Mouse (Mus musculus) naive thymus-derived CD4-positive, alpha-beta T cell, adult 2 months (primary cell): ENCODE data around the gene Trmt112.

Experiments used
- DNase-seq: peaks from one replicate; pipeline ENCODE4 v3.0.0-alpha.2; 2011; ENCODE audit warnings: low read depth

The Trmt112 gene

DNA sequence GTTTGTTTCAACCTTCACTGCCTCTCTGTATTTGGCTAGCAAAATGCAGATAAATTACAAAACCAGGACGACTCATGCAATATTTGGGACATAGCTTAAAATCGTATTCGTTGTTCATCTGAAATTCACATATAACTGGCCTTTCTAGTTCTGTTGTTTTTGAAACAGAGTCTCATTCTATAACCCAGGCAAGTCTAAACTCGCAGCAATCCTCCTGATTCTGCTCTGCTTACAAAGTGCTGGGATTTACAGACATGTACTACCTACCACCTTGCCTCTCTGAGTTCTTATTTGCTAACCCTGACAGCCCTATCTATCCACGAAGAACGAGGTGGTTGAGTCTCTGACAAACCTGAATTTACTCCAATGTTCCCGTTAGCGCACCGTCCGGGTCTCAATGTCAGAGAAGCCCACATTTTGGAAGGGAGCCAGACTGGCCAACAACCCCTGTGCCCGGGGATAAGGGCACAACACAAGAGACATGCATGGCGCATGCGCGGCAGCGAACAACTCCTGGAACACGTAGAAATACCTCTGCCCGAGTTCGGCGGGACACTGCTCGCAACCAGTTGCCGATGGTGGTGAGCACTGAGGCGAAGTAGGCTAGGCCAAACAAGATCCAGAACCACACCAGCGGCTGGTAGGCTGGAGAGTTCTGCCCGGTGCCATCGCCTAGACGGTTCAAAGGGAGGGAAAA, 17.2 kb downstream of the Trmt112 start:
- DNase-seq: peak; percentile 64

DNA sequence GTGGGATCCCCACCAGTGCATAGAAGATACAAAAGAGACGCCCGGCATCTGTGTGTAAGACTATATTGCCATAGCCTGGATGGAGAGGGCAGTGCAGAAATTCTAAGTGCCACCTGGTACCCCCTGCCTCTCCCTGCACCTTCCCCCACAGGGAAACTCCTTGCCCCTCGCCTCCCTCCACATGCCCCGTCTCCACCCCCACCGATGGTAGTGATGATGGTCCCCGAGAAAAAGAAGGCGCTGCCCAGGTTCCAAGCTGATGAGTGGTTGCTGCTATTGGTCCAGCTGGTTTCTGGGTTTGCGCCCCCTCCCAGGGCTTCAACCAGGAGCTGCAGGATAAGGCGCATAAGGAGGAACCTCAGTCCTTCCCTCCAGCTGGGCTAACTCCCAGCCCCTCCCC, 18.6 kb downstream of the Trmt112 start:
- no peak for DNase-seq

- DNase-seq: no peak
These were observed 21.5 kb downstream of the Trmt112 start for GRCm38 (mm10) chr19:6931002-6931401.

- no peak for DNase-seq
These were observed 22.5 kb downstream of the Trmt112 start for GRCm38 (mm10) chr19:6932018-6932417.

DNA sequence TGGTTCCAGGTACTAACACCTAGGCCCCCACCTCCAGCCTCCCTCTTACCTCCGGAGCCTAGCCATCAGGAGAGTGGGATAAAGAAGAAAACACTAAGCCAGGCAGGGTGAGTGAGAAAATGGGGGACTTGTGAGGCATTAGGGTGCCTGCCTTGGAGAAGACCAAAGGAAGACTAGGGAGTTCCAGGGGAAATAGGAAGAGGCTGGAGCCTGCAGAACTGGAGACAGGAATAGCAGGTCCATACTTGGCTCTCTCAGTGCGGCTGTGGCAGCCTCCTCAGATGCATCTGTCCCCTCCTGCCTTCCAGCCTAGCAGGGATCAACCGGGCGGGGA, 23.6 kb downstream of the Trmt112 start:
- no peak for DNase-seq

DNA sequence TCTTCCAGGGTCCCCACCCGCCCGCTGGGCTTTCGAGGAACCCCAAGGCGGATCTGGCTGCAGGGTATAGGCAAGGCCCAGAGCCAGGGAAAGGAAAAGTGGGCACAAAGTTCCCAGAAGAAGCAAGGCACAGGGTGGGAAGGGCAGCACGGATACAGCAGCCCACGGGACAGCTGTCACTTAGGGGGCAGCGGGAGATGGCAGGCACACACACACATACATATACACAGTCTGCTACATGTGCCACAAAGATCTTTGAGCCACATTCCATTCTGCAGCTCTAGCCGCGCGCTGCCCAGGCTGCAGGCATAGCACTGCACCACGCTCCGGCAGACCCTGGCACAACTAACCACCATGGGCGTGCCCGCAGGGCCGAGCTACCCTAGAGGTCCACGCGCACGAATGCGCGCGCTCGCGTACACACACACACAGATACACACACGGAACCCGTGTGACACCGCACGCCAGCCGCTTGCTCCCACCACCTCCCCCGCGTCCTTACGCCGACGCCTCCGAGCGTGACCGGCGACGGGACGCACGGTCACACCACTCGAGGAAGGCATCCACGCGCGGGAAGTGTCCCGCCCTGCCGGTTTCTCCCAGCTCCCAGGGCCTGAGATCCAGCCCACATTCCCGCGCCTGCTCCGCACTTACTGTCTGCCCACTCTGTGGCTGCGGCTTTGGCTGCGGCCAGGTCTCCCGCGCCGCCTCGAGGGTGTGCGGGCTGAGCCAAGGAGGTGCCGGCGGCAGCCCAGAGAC, 24.1 kb downstream of the Trmt112 start:
- no peak for DNase-seq

- no peak for DNase-seq
These were observed 24.9 kb downstream of the Trmt112 start, which contains the start of gene Kcnk4 for GRCm38 (mm10) chr19:6934195-6934977. TSS of gene Kcnk4 (minus strand) at chr19:6934515.

DNA sequence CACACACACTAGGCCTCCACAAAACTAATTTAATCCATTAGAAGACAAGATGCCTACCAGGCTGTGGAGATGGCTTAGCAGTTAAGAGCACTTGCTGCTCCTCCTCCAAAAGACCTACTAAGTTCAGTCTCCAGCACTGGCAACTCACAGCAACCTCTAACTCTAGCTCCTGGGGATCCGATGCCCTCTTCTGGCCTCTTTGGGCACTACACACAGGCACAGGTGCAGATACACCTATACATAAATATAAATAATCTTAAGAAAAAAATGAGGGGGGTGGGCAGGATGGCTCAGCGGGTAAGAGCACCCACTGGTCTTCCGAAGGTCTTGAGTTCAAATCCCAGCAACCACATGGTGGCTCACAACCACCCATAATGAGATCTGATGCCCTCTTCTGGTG, 26.8 kb downstream of the Trmt112 start:
- peak; percentile 58 for DNase-seq

- no peak for DNase-seq
These were observed 28.3 kb downstream of the Trmt112 start for GRCm38 (mm10) chr19:6937541-6938465.

- no peak for DNase-seq
These were observed 29.9 kb downstream of the Trmt112 start for GRCm38 (mm10) chr19:6939106-6940002.

GRCm38 (mm10) chr19:6940396-6941351, 31.2 kb downstream of the Trmt112 start:
- DNase-seq: no peak

DNA sequence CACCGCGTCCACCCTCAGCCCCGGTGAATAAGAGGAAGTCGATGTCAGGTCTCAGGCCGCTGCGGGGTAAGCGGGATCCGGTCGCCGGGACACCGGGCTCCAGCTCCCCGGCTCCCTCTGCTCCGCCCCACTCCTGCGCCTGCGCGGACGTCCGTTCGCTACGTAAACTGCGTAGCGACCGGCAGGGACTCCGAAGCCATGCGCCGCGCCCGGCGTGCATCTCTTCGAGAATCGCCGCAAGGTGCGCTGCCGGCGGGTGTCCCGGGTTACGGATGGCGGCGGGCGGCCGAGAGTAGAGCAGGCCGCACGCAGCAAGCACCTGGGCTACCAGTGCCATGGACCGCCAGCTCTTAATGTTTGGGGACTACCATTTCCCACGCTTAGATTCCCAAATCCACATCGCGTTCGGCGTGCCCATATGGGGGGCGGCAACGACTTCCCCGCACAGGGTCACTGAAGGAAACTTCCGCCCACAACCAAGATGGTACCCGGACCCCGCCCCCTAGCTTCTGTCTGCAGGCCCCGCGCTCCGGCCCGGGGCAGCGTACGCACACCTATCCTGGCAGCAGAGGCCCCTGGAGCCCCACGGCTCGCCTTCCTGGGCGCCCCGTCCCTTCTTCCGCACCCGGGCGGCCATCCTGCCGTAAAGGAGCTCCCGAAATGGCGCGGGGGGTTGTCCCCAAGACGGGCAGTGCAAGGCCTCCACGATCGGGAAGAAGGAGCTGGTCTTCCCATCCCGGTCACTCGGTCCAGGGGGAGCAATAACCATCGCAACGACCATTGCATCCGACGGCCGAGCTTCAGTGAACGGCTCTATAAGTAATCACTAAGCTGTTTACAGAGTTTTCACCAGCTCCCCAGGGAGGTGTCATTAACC, 32.1 kb downstream of the Trmt112 start, which contains the start of gene Bad:
Bad (plus strand) TSS at position 490 of the 877 bp plus-strand sequence.
- DNase-seq: peak; percentile 97

GRCm38 (mm10) chr19:6942249-6942691, 32.8 kb downstream of the Trmt112 start, which contains the start of gene Gpr137:
TSS of gene Gpr137 (minus strand) at chr19:6942480.
- peak; percentile 90 for DNase-seq

GRCm38 (mm10) chr19:6942764-6943163, 33.3 kb downstream of the Trmt112 start:
- DNase-seq: no peak

- DNase-seq: no peak
These were observed 34.2 kb downstream of the Trmt112 start for GRCm38 (mm10) chr19:6943709-6944108.

DNA sequence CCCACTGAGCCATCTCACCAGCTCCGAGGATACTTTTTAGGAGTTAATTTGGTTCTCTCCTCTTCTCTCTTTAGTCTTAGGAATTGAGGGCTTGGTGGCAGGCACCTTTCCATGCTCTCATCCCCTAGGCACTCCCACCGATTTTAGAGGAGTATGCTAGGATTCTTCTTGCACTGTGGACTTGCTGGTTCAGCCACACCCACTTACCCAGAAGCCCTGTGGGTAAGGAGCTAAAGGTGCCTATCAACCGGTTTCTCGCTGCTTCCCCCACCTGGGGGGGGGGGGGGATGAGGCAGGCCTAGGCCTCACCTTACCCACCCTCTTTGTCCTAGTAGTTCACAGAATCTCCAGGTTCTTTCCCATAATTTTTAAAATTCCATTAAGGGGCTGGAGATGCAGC, 38.2 kb downstream of the Trmt112 start:
- no peak for DNase-seq

DNA sequence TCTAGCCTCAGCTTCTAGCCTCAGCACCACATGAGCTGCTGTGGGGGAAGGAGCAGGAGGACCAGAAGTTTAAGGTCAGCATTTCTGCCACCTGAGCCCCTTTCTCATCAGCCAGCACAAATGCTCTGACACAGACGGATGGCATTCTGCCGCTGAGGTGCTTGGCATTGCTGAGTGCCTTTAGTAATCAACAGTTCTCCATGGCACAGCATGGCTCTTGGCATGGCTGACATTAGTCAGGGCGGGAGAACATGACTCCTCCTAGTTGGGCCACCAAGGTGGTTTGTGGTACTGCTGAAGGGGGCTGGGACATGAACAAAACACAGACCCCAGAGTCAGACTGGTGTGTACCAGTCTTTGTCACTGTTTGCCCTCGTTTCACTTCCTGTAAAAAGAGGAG, 38.7 kb downstream of the Trmt112 start:
- DNase-seq: no peak

GRCm38 (mm10) chr19:6949532-6949931, 40.0 kb downstream of the Trmt112 start:
- no peak for DNase-seq
